Mouse (Mus musculus): ENCODE measurements around the gene Jade1. TPM values are rescaled to one million over a fixed set of nuclear protein-coding genes. Genes with fewer than 3 reads are reported as not detected.

Jade1 gene
- polyA plus RNA-seq, 1 experiment from 2014 or later = 17.7 TPM

- Histone ChIP-seq H3K9me3 (replicated peaks) (peaks cover 7% of the 10 kb centered on the region), H3K4me1 (no peaks in the 10 kb centered on the region), H3K4me3 (no peak overlapping the region), H3K27me3 (ENCODE audit: low read depth, poor library complexity, severe bottlenecking) (no peaks in the 10 kb centered on the region), H3K27ac (replicated peaks) (no peak overlapping the region), H3K36me3 (no peaks in the 10 kb centered on the region)
- 93% methylated on average over 24 of the region's 24 CpGs for WGBS
- DNase-seq (ENCODE audit: low spot score) = no peak
Observed at GRCm38 (mm10) chr3:41554480-41555475, 753 bp upstream of the Jade1 start.

- H3K36me3 ChIP-seq = no peaks in the 10 kb centered on the region
- no peak for DNase-seq (ENCODE audit: low spot score)
- WGBS = 89% methylated on average over 8 of the region's 11 CpGs
- H3K4me3 ChIP-seq = no peak overlapping the region
- H3K27me3 ChIP-seq (ENCODE audit: low read depth, poor library complexity, severe bottlenecking) = no peaks in the 10 kb centered on the region
- no peaks in the 10 kb centered on the region for H3K4me1 ChIP-seq
- peaks cover 7% of the 10 kb centered on the region for H3K9me3 ChIP-seq (replicated peaks)
- H3K27ac ChIP-seq (replicated peaks) = no peak overlapping the region
Observed at GRCm38 (mm10) chr3:41556451-41557266, 1.1 kb downstream of the Jade1 start.

GRCm38 (mm10) chr3:41557267-41557995 is 1.9 kb downstream of the Jade1 start:
- DNase-seq (ENCODE audit: low spot score) = no peak
- WGBS = 92% methylated on average over 19 of the region's 19 CpGs

GRCm38 (mm10) chr3:41560489-41560888 is 5.0 kb downstream of the Jade1 start:
- Histone ChIP-seq H3K27me3 (ENCODE audit: low read depth, poor library complexity, severe bottlenecking) (0 out of 2 replicates have a peak, but pooled peaks cover 2% of the 10 kb centered on the region), H3K4me1 (peaks cover 10% of the 10 kb centered on the region), H3K36me3 (no peaks in the 10 kb centered on the region), H3K27ac (replicated peaks) (no peak overlapping the region), H3K9me3 (replicated peaks) (peaks cover 6% of the 10 kb centered on the region), H3K4me3 (no peak overlapping the region)
- 93% methylated on average over 6 of the region's 6 CpGs for WGBS
- DNase-seq (ENCODE audit: low spot score) = no peak

More at GRCm38 (mm10) chr3:41557267-41557995, 1.9 kb downstream of the Jade1 start:
- no peaks in the 10 kb centered on the region for H3K4me1 ChIP-seq
- H3K36me3 ChIP-seq = no peaks in the 10 kb centered on the region
- H3K27ac ChIP-seq (replicated peaks) = no peak overlapping the region
- 0 out of 2 replicates have a peak, but pooled peaks cover 2% of the 10 kb centered on the region for H3K27me3 ChIP-seq (ENCODE audit: low read depth, poor library complexity, severe bottlenecking)
- no peak overlapping the region for H3K4me3 ChIP-seq
- H3K9me3 ChIP-seq (replicated peaks) = peaks cover 7% of the 10 kb centered on the region

GRCm38 (mm10) chr3:41561787-41562186 is 6.3 kb downstream of the Jade1 start:
- DNase-seq (ENCODE audit: low spot score) = no peak
- Histone ChIP-seq H3K27ac (replicated peaks) (no peak overlapping the region), H3K4me1 (peaks cover 20% of the 10 kb centered on the region), H3K36me3 (no peaks in the 10 kb centered on the region), H3K9me3 (replicated peaks) (no peaks in the 10 kb centered on the region), H3K4me3 (no peak overlapping the region), H3K27me3 (ENCODE audit: low read depth, poor library complexity, severe bottlenecking) (0 out of 2 replicates have a peak, but pooled peaks cover 2% of the 10 kb centered on the region)
- 91% methylated on average over 5 of the region's 5 CpGs for WGBS

GRCm38 (mm10) chr3:41563211-41563931 is 7.8 kb downstream of the Jade1 start:
- WGBS = 2% methylated on average over 81 of the region's 81 CpGs
- Histone ChIP-seq H3K27me3 (ENCODE audit: low read depth, poor library complexity, severe bottlenecking) (peaks cover 9% of the 10 kb centered on the region; the same call in 1 of the 2 replicates), H3K4me3 (peak overlapping the region; percentile 81), H3K36me3 (no peaks in the 10 kb centered on the region), H3K9me3 (replicated peaks) (no peaks in the 10 kb centered on the region), H3K27ac (replicated peaks) (peak overlapping the region; percentile 98), H3K4me1 (peaks cover 32% of the 10 kb centered on the region)
- peak; percentile 85 for DNase-seq (ENCODE audit: low spot score)

GRCm38 (mm10) chr3:41563997-41564396 is 8.5 kb downstream of the Jade1 start:
- peaks cover 38% of the 10 kb centered on the region for H3K4me1 ChIP-seq
- no peaks in the 10 kb centered on the region for H3K9me3 ChIP-seq (replicated peaks)
- peaks cover 9% of the 10 kb centered on the region; the same call in 1 of the 2 replicates for H3K27me3 ChIP-seq (ENCODE audit: low read depth, poor library complexity, severe bottlenecking)
- peak overlapping the region; percentile 81 for H3K4me3 ChIP-seq
- DNase-seq (ENCODE audit: low spot score) = peak; percentile 32
- peak overlapping the region; percentile 98 for H3K27ac ChIP-seq (replicated peaks)
- 0% methylated on average over 7 of the region's 7 CpGs for WGBS
- no peaks in the 10 kb centered on the region for H3K36me3 ChIP-seq

GRCm38 (mm10) chr3:41564471-41565213 is 9.1 kb downstream of the Jade1 start:
- H3K4me1 ChIP-seq = peaks cover 42% of the 10 kb centered on the region
- H3K4me3 ChIP-seq = peak overlapping the region; percentile 81
- H3K36me3 ChIP-seq = no peaks in the 10 kb centered on the region
- WGBS = under 1% methylated on average over 60 of the region's 60 CpGs
- H3K27ac ChIP-seq (replicated peaks) = peak overlapping the region; percentile 98
- DNase-seq (ENCODE audit: low spot score) = peak; percentile 82
- no peaks in the 10 kb centered on the region for H3K9me3 ChIP-seq (replicated peaks)
- H3K27me3 ChIP-seq (ENCODE audit: low read depth, poor library complexity, severe bottlenecking) = peaks cover 9% of the 10 kb centered on the region; the same call in 1 of the 2 replicates

- Histone ChIP-seq H3K4me1 (peaks cover 49% of the 10 kb centered on the region), H3K36me3 (no peaks in the 10 kb centered on the region)
- under 1% methylated on average over 51 of the region's 61 CpGs for WGBS
Observed at GRCm38 (mm10) chr3:41565410-41565823, 9.9 kb downstream of the Jade1 start.

GRCm38 (mm10) chr3:41565955-41566354 is 10.4 kb downstream of the Jade1 start:
- under 1% methylated on average over 26 of the region's 26 CpGs for WGBS
- peaks cover 9% of the 10 kb centered on the region; the same call in 1 of the 2 replicates for H3K27me3 ChIP-seq (ENCODE audit: low read depth, poor library complexity, severe bottlenecking)
- peak overlapping the region; percentile 81 for H3K4me3 ChIP-seq
- peaks cover 54% of the 10 kb centered on the region for H3K4me1 ChIP-seq
- peak overlapping the region; percentile 98 for H3K27ac ChIP-seq (replicated peaks)
- peak; percentile 81 for DNase-seq (ENCODE audit: low spot score)
- no peaks in the 10 kb centered on the region for H3K9me3 ChIP-seq (replicated peaks)
- no peaks in the 10 kb centered on the region for H3K36me3 ChIP-seq

More at GRCm38 (mm10) chr3:41565410-41565823, 9.9 kb downstream of the Jade1 start:
- peaks cover 9% of the 10 kb centered on the region; the same call in 1 of the 2 replicates for H3K27me3 ChIP-seq (ENCODE audit: low read depth, poor library complexity, severe bottlenecking)
- peak overlapping the region; percentile 81 for H3K4me3 ChIP-seq
- peak overlapping the region; percentile 98 for H3K27ac ChIP-seq (replicated peaks)
- H3K9me3 ChIP-seq (replicated peaks) = no peaks in the 10 kb centered on the region
- DNase-seq (ENCODE audit: low spot score) = peak; percentile 86

- 87% methylated on average over 5 of the region's 5 CpGs for WGBS
- no peaks in the 10 kb centered on the region for H3K9me3 ChIP-seq (replicated peaks)
- peaks cover 69% of the 10 kb centered on the region for H3K4me1 ChIP-seq
- peaks cover 7% of the 10 kb centered on the region; the same call in 1 of the 2 replicates for H3K27me3 ChIP-seq (ENCODE audit: low read depth, poor library complexity, severe bottlenecking)
- no peaks in the 10 kb centered on the region for H3K36me3 ChIP-seq
- no peak overlapping the region for H3K27ac ChIP-seq (replicated peaks)
- no peak overlapping the region for H3K4me3 ChIP-seq
- DNase-seq (ENCODE audit: low spot score) = no peak
Observed at GRCm38 (mm10) chr3:41569943-41570342, 14.4 kb downstream of the Jade1 start.
